Mouse (Mus musculus) erythroblast, embryonic 14.5 days (primary cell): Measurements from ENCODE around the gene Limch1.

Source experiments
- GATA1 ChIP-seq: IDR thresholded peaks from 2 replicates; pipeline ENCODE4 v1.6.1; 2012; ENCODE audit warnings: low read length, inconsistent platforms, mixed read lengths
- TAL1 ChIP-seq: IDR thresholded peaks from 3 replicates; pipeline ENCODE4 v1.6.1; 2012; ENCODE audit warnings: low read length, inconsistent platforms, mixed read lengths

- TF ChIP-seq TAL1, result no peak
- TF ChIP-seq GATA1, result no peak
These were observed 222.6 kb downstream of the Limch1 start for GRCm38 (mm10) chr5:66968059-66968833.
